Mouse (Mus musculus) midbrain, embryonic 15.5 days (tissue): ENCODE measurements around the gene Vkorc1l1. TPM values are rescaled to one million over a fixed set of nuclear protein-coding genes. Genes with fewer than 3 reads are reported as not detected.

Experiments
- ATAC-seq: fragments of 200-750 bp; cut with Nextera tagmentation; replicated peaks from 2 replicates; pipeline ENCODE4 v1.8.0; 2017; ENCODE audit warnings: moderate TSS enrichment
- H3K27ac ChIP-seq: fragments of 300-500 bp; sonication (generic); 2 replicates; pipeline ENCODE4 v1.5.1; 2015; ENCODE audit warnings: mild to moderate bottlenecking, inconsistent platforms
- H3K27me3 ChIP-seq: fragments of 300-500 bp; sonication (generic); replicated peaks from 2 replicates; pipeline ENCODE4 v1.6.1; 2015; ENCODE audit warnings: inconsistent platforms
- H3K36me3 ChIP-seq: fragments of 300-500 bp; sonication (generic); replicated peaks from 2 replicates; pipeline ENCODE4 v1.6.1; 2015; ENCODE audit warnings: inconsistent platforms
- H3K4me1 ChIP-seq: fragments of 300-500 bp; sonication (generic); 2 replicates; pipeline ENCODE4 v1.6.1; 2015; ENCODE audit warnings: inconsistent platforms
- H3K4me2 ChIP-seq: fragments of 300-500 bp; sonication (generic); 2 replicates; pipeline ENCODE4 v1.6.1; 2015; ENCODE audit warnings: inconsistent platforms, mild to moderate bottlenecking, moderate library complexity
- H3K4me3 ChIP-seq: fragments of 300-500 bp; sonication (generic); 2 replicates; pipeline ENCODE4 v1.5.1; 2015; ENCODE audit warnings: mild to moderate bottlenecking, inconsistent platforms
- H3K9ac ChIP-seq: fragments of 300-500 bp; sonication (generic); 2 replicates; pipeline ENCODE4 v1.6.1; 2015; ENCODE audit warnings: mild to moderate bottlenecking, inconsistent platforms
- H3K9me3 ChIP-seq: fragments of 300-500 bp; sonication (generic); 2 replicates; pipeline ENCODE4 v1.6.1; 2016; ENCODE audit warnings: inconsistent platforms
- WGBS: fragments of 180-500 bp; shearing (Covaris S2); methylation state at CpG from one replicate; pipeline ENCODE4 v1.1.7; 2015; ENCODE audit warnings: mixed read lengths; 5-methylcytosine and 5-hydroxymethylcytosine counted together
- polyA plus RNA-seq: library from polyadenylated mRNA; unstranded; fragments of >200 nt; fragmentation: Nextera tagmentation; extraction: Ambion mirVana; gene quantifications from 2 replicates; pipeline ENCODE4 v1.2.1, GENCODE M21; 2015

The Vkorc1l1 gene
- polyA plus RNA-seq, 1 experiment from 2014 or later, result 32.8 TPM

GRCm38 (mm10) chr5:130010961-130011360 lies 69.2 kb downstream of the Vkorc1l1 start:
- H3K4me2 ChIP-seq, result no peak overlapping the region
- H3K27ac ChIP-seq, result no peak overlapping the region
- H3K36me3 ChIP-seq, result no peaks in the 10 kb centered on the region; the same call in 1 of the 2 replicates
- WGBS, result 96% methylated on average over 5 of the region's 5 CpGs
- H3K9me3 ChIP-seq, result no peaks in the 10 kb centered on the region; the same call in 1 of the 2 replicates
- H3K4me3 ChIP-seq, result no peak overlapping the region
- no peak overlapping the region for H3K9ac ChIP-seq
- ATAC-seq, result no peak
- no peaks in the 10 kb centered on the region for H3K4me1 ChIP-seq
- H3K27me3 ChIP-seq, result no peaks in the 10 kb centered on the region

- WGBS, result 100% methylated on average over 3 of the region's 3 CpGs
- Histone ChIP-seq H3K36me3 (no peaks in the 10 kb centered on the region; the same call in 1 of the 2 replicates), H3K4me2 (no peak overlapping the region), H3K9ac (no peak overlapping the region), H3K4me3 (no peak overlapping the region), H3K27ac (no peak overlapping the region), H3K9me3 (no peaks in the 10 kb centered on the region; the same call in 1 of the 2 replicates), H3K27me3 (no peaks in the 10 kb centered on the region), H3K4me1 (no peaks in the 10 kb centered on the region)
- no peak for ATAC-seq
Measured at GRCm38 (mm10) chr5:130015104-130015503, 73.3 kb downstream of the Vkorc1l1 start.

GRCm38 (mm10) chr5:130019461-130019860 lies 77.7 kb downstream of the Vkorc1l1 start:
- no peak overlapping the region for H3K9ac ChIP-seq
- H3K27me3 ChIP-seq, result no peaks in the 10 kb centered on the region
- WGBS, result 81% methylated on average over 8 of the region's 8 CpGs
- no peak for ATAC-seq
- H3K4me2 ChIP-seq, result no peak overlapping the region
- H3K36me3 ChIP-seq, result no peaks in the 10 kb centered on the region
- no peak overlapping the region for H3K4me3 ChIP-seq
- H3K9me3 ChIP-seq, result no peaks in the 10 kb centered on the region
- H3K27ac ChIP-seq, result no peak overlapping the region
- peaks cover 8% of the 10 kb centered on the region for H3K4me1 ChIP-seq

- H3K4me3 ChIP-seq, result no peak overlapping the region
- no peaks in the 10 kb centered on the region for H3K9me3 ChIP-seq
- no peak overlapping the region for H3K27ac ChIP-seq
- H3K4me1 ChIP-seq, result peaks cover 8% of the 10 kb centered on the region
- no peak overlapping the region for H3K9ac ChIP-seq
- no peaks in the 10 kb centered on the region for H3K36me3 ChIP-seq
- H3K4me2 ChIP-seq, result no peak overlapping the region
- ATAC-seq, result no peak
- no peaks in the 10 kb centered on the region for H3K27me3 ChIP-seq
- WGBS, result 61% methylated on average over 5 of the region's 5 CpGs
Measured at GRCm38 (mm10) chr5:130021361-130021966, 79.7 kb downstream of the Vkorc1l1 start.

GRCm38 (mm10) chr5:130022366-130022765 lies 80.6 kb downstream of the Vkorc1l1 start:
- H3K36me3 ChIP-seq, result no peaks in the 10 kb centered on the region
- no peak for ATAC-seq
- no peak overlapping the region for H3K4me3 ChIP-seq
- no peak overlapping the region for H3K9ac ChIP-seq
- peaks cover 8% of the 10 kb centered on the region for H3K4me1 ChIP-seq
- H3K4me2 ChIP-seq, result no peak overlapping the region
- no peak overlapping the region for H3K27ac ChIP-seq
- H3K9me3 ChIP-seq, result no peaks in the 10 kb centered on the region
- WGBS, result 85% methylated on average over 7 of the region's 7 CpGs
- no peaks in the 10 kb centered on the region for H3K27me3 ChIP-seq

GRCm38 (mm10) chr5:130023067-130023766 lies 81.4 kb downstream of the Vkorc1l1 start:
- WGBS, result 44% methylated on average over 12 of the region's 12 CpGs
- Histone ChIP-seq H3K27ac (no peak overlapping the region), H3K4me3 (peak overlapping the region; percentile 56), H3K4me2 (peak overlapping the region; percentile 85), H3K4me1 (peaks cover 8% of the 10 kb centered on the region), H3K9me3 (no peaks in the 10 kb centered on the region), H3K27me3 (no peaks in the 10 kb centered on the region), H3K9ac (no peak overlapping the region), H3K36me3 (no peaks in the 10 kb centered on the region)
- no peak for ATAC-seq

GRCm38 (mm10) chr5:130023767-130024539 lies 82.2 kb downstream of the Vkorc1l1 start:
- H3K27me3 ChIP-seq, result no peaks in the 10 kb centered on the region
- peak overlapping the region; percentile 56 for H3K4me3 ChIP-seq
- peak overlapping the region; percentile 85 for H3K4me2 ChIP-seq
- WGBS, result under 1% methylated on average over 32 of the region's 32 CpGs
- H3K36me3 ChIP-seq, result no peaks in the 10 kb centered on the region
- H3K9ac ChIP-seq, result peak overlapping the region; percentile 52
- no peaks in the 10 kb centered on the region for H3K9me3 ChIP-seq
- peak overlapping the region; percentile 84 for H3K27ac ChIP-seq
- peaks cover 8% of the 10 kb centered on the region for H3K4me1 ChIP-seq
- peak; percentile 91 for ATAC-seq

- WGBS, result 76% methylated on average over 5 of the region's 5 CpGs
- H3K36me3 ChIP-seq, result no peaks in the 10 kb centered on the region
- H3K4me2 ChIP-seq, result no peak overlapping the region
- no peaks in the 10 kb centered on the region for H3K27me3 ChIP-seq
- no peak overlapping the region for H3K27ac ChIP-seq
- no peak overlapping the region for H3K9ac ChIP-seq
- no peak overlapping the region for H3K4me3 ChIP-seq
- no peaks in the 10 kb centered on the region for H3K9me3 ChIP-seq
- ATAC-seq, result no peak
- peaks cover 17% of the 10 kb centered on the region for H3K4me1 ChIP-seq
Measured at GRCm38 (mm10) chr5:130027134-130027533, 85.4 kb downstream of the Vkorc1l1 start.

GRCm38 (mm10) chr5:130027696-130028095 lies 85.9 kb downstream of the Vkorc1l1 start:
- ATAC-seq, result no peak
- no peak overlapping the region for H3K4me3 ChIP-seq
- H3K27ac ChIP-seq, result no peak overlapping the region
- no peaks in the 10 kb centered on the region for H3K36me3 ChIP-seq
- no peaks in the 10 kb centered on the region for H3K27me3 ChIP-seq
- 91% methylated on average over 7 of the region's 7 CpGs for WGBS
- peaks cover 17% of the 10 kb centered on the region for H3K4me1 ChIP-seq
- no peak overlapping the region for H3K4me2 ChIP-seq
- no peak overlapping the region for H3K9ac ChIP-seq
- H3K9me3 ChIP-seq, result no peaks in the 10 kb centered on the region

GRCm38 (mm10) chr5:130029142-130029897 lies 87.5 kb downstream of the Vkorc1l1 start, which contains the start of the genes Asl and Crcp:
TSS of gene Asl (minus strand) at chr5:130029247.
TSS of gene Crcp (plus strand) at chr5:130029290.
- no peaks in the 10 kb centered on the region for H3K27me3 ChIP-seq
- H3K4me3 ChIP-seq, result peak within 1 kb of the TSS; percentile 90
- ATAC-seq, result peak; percentile 85
- H3K4me2 ChIP-seq, result peak within 1 kb of the TSS; percentile 73
- no peaks in the 10 kb centered on the region for H3K36me3 ChIP-seq
- H3K27ac ChIP-seq, result peak within 1 kb of the TSS; percentile 96
- H3K9me3 ChIP-seq, result no peaks in the 10 kb centered on the region
- H3K4me1 ChIP-seq, result peaks cover 10% of the 10 kb centered on the region
- peak within 1 kb of the TSS; percentile 90 for H3K9ac ChIP-seq
- WGBS, result 2% methylated on average over 51 of the region's 51 CpGs

GRCm38 (mm10) chr5:130031410-130032390 lies 89.9 kb downstream of the Vkorc1l1 start:
- no peak overlapping the region for H3K4me2 ChIP-seq
- no peak overlapping the region for H3K9ac ChIP-seq
- no peaks in the 10 kb centered on the region for H3K27me3 ChIP-seq
- H3K36me3 ChIP-seq, result 0 out of 2 replicates have a peak, but pooled peaks cover 5% of the 10 kb centered on the region
- no peak overlapping the region for H3K27ac ChIP-seq
- no peak for ATAC-seq
- WGBS, result 92% methylated on average over 19 of the region's 19 CpGs
- peaks cover 9% of the 10 kb centered on the region for H3K4me1 ChIP-seq
- no peak overlapping the region for H3K4me3 ChIP-seq
- H3K9me3 ChIP-seq, result no peaks in the 10 kb centered on the region
